Mouse (Mus musculus): ENCODE results near the gene Tubd1. TPM values are rescaled to one million over a fixed set of nuclear protein-coding genes. Genes with fewer than 3 reads are reported as not detected.

Gene Tubd1
- total and polyA plus RNA-seq, 2 experiments from 2014 or later: 2.7 to 5.0 TPM

GRCm38 (mm10) chr11:86543960-86544638, 692 bp upstream of the Tubd1 start:
- H3K4me1 ChIP-seq (ENCODE audit: insufficient read depth, low read length): no peaks in the 10 kb centered on the region; the same call in 1 of the 2 replicates

GRCm38 (mm10) chr11:86545556-86545955, 765 bp downstream of the Tubd1 start:
- ATAC-seq (ENCODE audit: low FRiP score) (no peak), DNase-seq (ENCODE audit: low spot score) (no peak)
- no peak overlapping the region for H3K27ac ChIP-seq (ENCODE audit: low read depth, low read length)
- H3K4me2 ChIP-seq (ENCODE audit: low read depth, low read length, poor library complexity, severe bottlenecking): peak overlapping the region; percentile 64
- no peaks in the 10 kb centered on the region for H3K9me3 ChIP-seq (ENCODE audit: low read length)
- peak overlapping the region; percentile 83; the same call in 1 of the 2 replicates for H3K4me3 ChIP-seq (ENCODE audit: low read depth, low read length)
- H3K9ac ChIP-seq (replicated peaks; ENCODE audit: low read length, poor library complexity, severe bottlenecking): 0 out of 2 replicates have a peak overlapping the region, but pooled peaks have one; percentile 24
- TF ChIP-seq CTCF (IDR thresholded peaks at IDR 0.05): no peak
- no peaks in the 10 kb centered on the region; the same call in 1 of the 2 replicates for H3K4me1 ChIP-seq (ENCODE audit: insufficient read depth, low read length)
- no peaks in the 10 kb centered on the region for H3K36me3 ChIP-seq (ENCODE audit: insufficient read depth, low read length)
- H3K27me3 ChIP-seq (ENCODE audit: insufficient read depth, low read length): no peaks in the 10 kb centered on the region
- 84% methylated on average over 8 of the region's 8 CpGs for WGBS

More at GRCm38 (mm10) chr11:86543960-86544638, 692 bp upstream of the Tubd1 start:
- ATAC-seq (ENCODE audit: low FRiP score) (peak; percentile 55), DNase-seq (ENCODE audit: low spot score) (peak; percentile 1)
- Histone ChIP-seq H3K27ac (ENCODE audit: low read depth, low read length) (peak overlapping the region; percentile 89), H3K9me3 (ENCODE audit: low read length) (no peaks in the 10 kb centered on the region), H3K27me3 (ENCODE audit: insufficient read depth, low read length) (no peaks in the 10 kb centered on the region), H3K4me3 (ENCODE audit: low read depth, low read length) (peak overlapping the region; percentile 83), H3K4me2 (ENCODE audit: low read depth, low read length, poor library complexity, severe bottlenecking) (peak overlapping the region; percentile 74), H3K9ac (replicated peaks; ENCODE audit: low read length, poor library complexity, severe bottlenecking) (peak overlapping the region; percentile 92), H3K36me3 (ENCODE audit: insufficient read depth, low read length) (no peaks in the 10 kb centered on the region)
- under 1% methylated on average over 36 of the region's 50 CpGs for WGBS
- no peak for TF ChIP-seq CTCF (IDR thresholded peaks at IDR 0.05)

GRCm38 (mm10) chr11:86547412-86547811, 2.6 kb downstream of the Tubd1 start:
- no peak for ATAC-seq (ENCODE audit: low FRiP score)
- 100% methylated on average over 1 of the region's 1 CpGs for WGBS

GRCm38 (mm10) chr11:86553525-86553924, 8.7 kb downstream of the Tubd1 start:
- H3K4me3 ChIP-seq (ENCODE audit: low read depth, low read length): no peak overlapping the region
- H3K27me3 ChIP-seq (ENCODE audit: insufficient read depth, low read length): no peaks in the 10 kb centered on the region
- no peak overlapping the region for H3K27ac ChIP-seq (ENCODE audit: low read depth, low read length)
- DNase-seq (ENCODE audit: low spot score) (no peak), ATAC-seq (ENCODE audit: low FRiP score) (no peak)
- no peak overlapping the region for H3K4me2 ChIP-seq (ENCODE audit: low read depth, low read length, poor library complexity, severe bottlenecking)
- peaks cover 2% of the 10 kb centered on the region; the same call in 1 of the 2 replicates for H3K36me3 ChIP-seq (ENCODE audit: insufficient read depth, low read length)
- H3K4me1 ChIP-seq (ENCODE audit: insufficient read depth, low read length): no peaks in the 10 kb centered on the region
- no peak overlapping the region for H3K9ac ChIP-seq (replicated peaks; ENCODE audit: low read length, poor library complexity, severe bottlenecking)
- no peaks in the 10 kb centered on the region for H3K9me3 ChIP-seq (ENCODE audit: low read length)
- 90% methylated on average over 6 of the region's 6 CpGs for WGBS
- TF ChIP-seq CTCF (IDR thresholded peaks at IDR 0.05): no peak

More at GRCm38 (mm10) chr11:86547412-86547811, 2.6 kb downstream of the Tubd1 start:
- no peaks in the 10 kb centered on the region for H3K27me3 ChIP-seq (ENCODE audit: insufficient read depth, low read length)
- no peak overlapping the region for H3K9ac ChIP-seq (replicated peaks; ENCODE audit: low read length, poor library complexity, severe bottlenecking)
- H3K9me3 ChIP-seq (ENCODE audit: low read length): no peaks in the 10 kb centered on the region
- H3K36me3 ChIP-seq (ENCODE audit: insufficient read depth, low read length): no peaks in the 10 kb centered on the region
- DNase-seq (ENCODE audit: low spot score): no peak
- H3K4me1 ChIP-seq (ENCODE audit: insufficient read depth, low read length): no peaks in the 10 kb centered on the region; the same call in 1 of the 2 replicates
- no peak overlapping the region for H3K27ac ChIP-seq (ENCODE audit: low read depth, low read length)
- TF ChIP-seq CTCF (IDR thresholded peaks at IDR 0.05): no peak
- no peak overlapping the region for H3K4me2 ChIP-seq (ENCODE audit: low read depth, low read length, poor library complexity, severe bottlenecking)
- H3K4me3 ChIP-seq (ENCODE audit: low read depth, low read length): no peak overlapping the region

- TF ChIP-seq CTCF (IDR thresholded peaks at IDR 0.05): no peak
- H3K36me3 ChIP-seq (ENCODE audit: insufficient read depth, low read length): peaks cover 10% of the 10 kb centered on the region; the same call in 1 of the 2 replicates
- no peak for ATAC-seq (ENCODE audit: low FRiP score)
- 90% methylated on average over 4 of the region's 4 CpGs for WGBS
- no peak overlapping the region for H3K4me3 ChIP-seq (ENCODE audit: low read depth, low read length)
- no peak overlapping the region for H3K4me2 ChIP-seq (ENCODE audit: low read depth, low read length, poor library complexity, severe bottlenecking)
- H3K9ac ChIP-seq (replicated peaks; ENCODE audit: low read length, poor library complexity, severe bottlenecking): no peak overlapping the region
- DNase-seq (ENCODE audit: low spot score): no peak
- H3K27ac ChIP-seq (ENCODE audit: low read depth, low read length): no peak overlapping the region
- H3K27me3 ChIP-seq (ENCODE audit: insufficient read depth, low read length): no peaks in the 10 kb centered on the region
- no peaks in the 10 kb centered on the region for H3K4me1 ChIP-seq (ENCODE audit: insufficient read depth, low read length)
- H3K9me3 ChIP-seq (ENCODE audit: low read length): no peaks in the 10 kb centered on the region
Observed at GRCm38 (mm10) chr11:86558258-86558657, 13.5 kb downstream of the Tubd1 start.

- no peak overlapping the region for H3K9ac ChIP-seq (replicated peaks; ENCODE audit: low read length, poor library complexity, severe bottlenecking)
- H3K27me3 ChIP-seq (ENCODE audit: insufficient read depth, low read length): no peaks in the 10 kb centered on the region
- ATAC-seq (ENCODE audit: low FRiP score): no peak
- H3K36me3 ChIP-seq (ENCODE audit: insufficient read depth, low read length): no peaks in the 10 kb centered on the region
- peak; percentile 56 for DNase-seq (ENCODE audit: low spot score)
- no peak overlapping the region for H3K4me3 ChIP-seq (ENCODE audit: low read depth, low read length)
- no peaks in the 10 kb centered on the region for H3K4me1 ChIP-seq (ENCODE audit: insufficient read depth, low read length)
- H3K27ac ChIP-seq (ENCODE audit: low read depth, low read length): no peak overlapping the region
- H3K4me2 ChIP-seq (ENCODE audit: low read depth, low read length, poor library complexity, severe bottlenecking): no peak overlapping the region
- H3K9me3 ChIP-seq (ENCODE audit: low read length): no peaks in the 10 kb centered on the region
- 61% methylated on average over 3 of the region's 3 CpGs for WGBS
- peak; percentile 82 for TF ChIP-seq CTCF (IDR thresholded peaks at IDR 0.05)
Observed at GRCm38 (mm10) chr11:86568425-86568824, 23.6 kb downstream of the Tubd1 start.

Data from midbrain, postnatal 0 days (tissue).